ENCODE assay signal across 46 mouse cellular contexts in the genomic region with DNA sequence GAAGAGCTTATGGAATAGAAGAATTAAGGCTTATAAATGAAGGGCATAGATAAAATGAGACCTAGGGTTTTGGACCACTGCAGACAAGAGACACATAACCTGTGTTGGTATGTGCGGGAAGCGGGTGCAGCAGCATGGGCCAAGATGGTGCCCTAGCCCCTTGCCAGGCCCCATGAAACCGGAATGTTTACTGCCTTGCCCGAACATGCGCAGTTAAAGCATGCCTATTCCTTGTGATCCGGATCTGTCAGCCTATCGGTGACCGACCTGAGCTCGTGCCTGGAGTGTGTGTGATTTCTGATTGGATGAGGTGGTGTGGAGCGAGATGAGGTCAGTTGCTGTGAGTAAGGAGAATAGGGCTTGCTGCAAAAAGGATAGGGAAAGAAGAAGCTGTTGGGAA. TPM values are rescaled to one million over a fixed set of nuclear protein-coding genes. Genes with fewer than 3 reads are reported as not detected.
"Had no signal": no experiment of that assay in that cellular context is flagged by ENCODE, and none has a peak within 500 bp of the region (broad histone marks: within the 10 kb centered on the region; RNA-seq: fewer than 3 reads in every experiment).

No protein-coding gene starts in this region.

- H3K9me3 ChIP-seq: limb, embryonic 10.5 days; limb, embryonic 12.5 days; limb, embryonic 13.5 days; limb, embryonic 15.5 days; liver, embryonic 12.5 days; liver, embryonic 13.5 days; liver, embryonic 15.5 days; lung, embryonic 15.5 days; megakaryocyte, embryonic 14.5 days; midbrain, embryonic 12.5 days; midbrain, embryonic 13.5 days; midbrain, embryonic 15.5 days had no signal

- H3K4me1 ChIP-seq: limb, embryonic 10.5 days; limb, embryonic 12.5 days; limb, embryonic 13.5 days; limb, embryonic 15.5 days; liver, embryonic 12.5 days; liver, embryonic 13.5 days; liver, embryonic 15.5 days; lung, embryonic 15.5 days; megakaryocyte, embryonic 14.5 days; midbrain, embryonic 10.5 days; midbrain, embryonic 12.5 days; midbrain, embryonic 13.5 days; midbrain, embryonic 15.5 days had no signal

- ATAC-seq: liver, embryonic 12.5 days; liver, postnatal 0 days; lung, postnatal 0 days; midbrain, embryonic 13.5 days; midbrain, embryonic 15.5 days; midbrain, embryonic 16.5 days had no signal

- H3K9ac ChIP-seq: limb, embryonic 12.5 days; limb, embryonic 13.5 days; limb, embryonic 15.5 days; liver, embryonic 12.5 days; liver, embryonic 13.5 days; liver, embryonic 14.5 days; liver, embryonic 15.5 days; liver, postnatal 0 days; lung, embryonic 14.5 days; lung, embryonic 15.5 days; midbrain, embryonic 12.5 days; midbrain, embryonic 13.5 days; midbrain, embryonic 15.5 days had no signal

- H3K27ac ChIP-seq: limb, embryonic 10.5 days; limb, embryonic 12.5 days; limb, embryonic 13.5 days; limb, embryonic 15.5 days; liver, embryonic 12.5 days; liver, embryonic 13.5 days; liver, embryonic 14.5 days; liver, embryonic 15.5 days; lung, embryonic 15.5 days; macrophage; midbrain, embryonic 10.5 days; midbrain, embryonic 12.5 days; midbrain, embryonic 13.5 days; midbrain, embryonic 15.5 days had no signal

- H3K4me3 ChIP-seq: limb, embryonic 10.5 days; limb, embryonic 12.5 days; limb, embryonic 13.5 days; limb, embryonic 15.5 days; liver, embryonic 12.5 days; liver, embryonic 13.5 days; liver, embryonic 15.5 days; lung, embryonic 15.5 days; megakaryocyte, embryonic 14.5 days; midbrain, embryonic 10.5 days; midbrain, embryonic 12.5 days; midbrain, embryonic 13.5 days; midbrain, embryonic 15.5 days; myocyte had no signal

- H3K27me3 ChIP-seq: limb, embryonic 12.5 days; limb, embryonic 13.5 days; limb, embryonic 15.5 days; liver, embryonic 12.5 days; liver, embryonic 13.5 days; liver, embryonic 15.5 days; lung, embryonic 15.5 days; midbrain, embryonic 12.5 days; midbrain, embryonic 13.5 days; midbrain, embryonic 15.5 days had no signal

- DNase-seq: left cerebral cortex, postnatal 4 days; liver; liver, embryonic 13.5 days; liver, postnatal 0 days; lung, adult 18-20 months; lung, adult 2 months; lung, embryonic 14.5 days; lung, postnatal 10 days; lung, postnatal 14 days; lung, postnatal 36 days; lung, postnatal 4 days; midbrain, embryonic 14.5 days had no signal

- H3K36me3 ChIP-seq: limb, embryonic 10.5 days; limb, embryonic 12.5 days; limb, embryonic 13.5 days; limb, embryonic 15.5 days; liver, embryonic 12.5 days; liver, embryonic 13.5 days; liver, embryonic 15.5 days; lung, embryonic 15.5 days; midbrain, embryonic 10.5 days; midbrain, embryonic 12.5 days; midbrain, embryonic 13.5 days; midbrain, embryonic 15.5 days had no signal

RNA-seq across cellular contexts. Expression of gene Gm6592, which starts 8.7 kb away (rescaled TPM):
- total RNA-seq: left cerebral cortex, adult 8-10 months; left cerebral cortex, postnatal 14 days; left cerebral cortex, postnatal 25 days; left cerebral cortex, postnatal 36 days; left cerebral cortex, postnatal 4 days; liver, adult 2 months; megakaryocyte progenitor cell, adult 5-6 weeks; megakaryocyte, adult 5-6 weeks; megakaryocyte-erythroid progenitor cell, adult 5-6 weeks; midbrain, postnatal 0 days; monocyte, adult 5-6 weeks had no signal
- polyA plus RNA-seq: limb, embryonic 10.5 days; limb, embryonic 11.5 days; limb, embryonic 12.5 days; limb, embryonic 13.5 days; limb, embryonic 14.5 days; limb, embryonic 15.5 days; liver, adult 2 months; liver, embryonic 11.5 days; liver, embryonic 12.5 days; liver, embryonic 13.5 days; liver, embryonic 14.5 days; liver, embryonic 15.5 days; liver, embryonic 16.5 days; liver, postnatal 0 days; lung, adult 2 months; lung, embryonic 14.5 days; lung, embryonic 15.5 days; lung, embryonic 16.5 days; lung, postnatal 0 days; macrophage; midbrain, embryonic 10.5 days; midbrain, embryonic 11.5 days; midbrain, embryonic 12.5 days; midbrain, embryonic 13.5 days; midbrain, embryonic 14.5 days; midbrain, embryonic 15.5 days; midbrain, embryonic 16.5 days; midbrain, postnatal 0 days; myocyte; neural tube, embryonic 11.5 days had no signal

RNA-seq across cellular contexts. Expression of gene Gm5751, which starts 21.6 kb away (rescaled TPM):
- total RNA-seq: left cerebral cortex, adult 8-10 months; left cerebral cortex, postnatal 14 days; left cerebral cortex, postnatal 25 days; left cerebral cortex, postnatal 36 days; left cerebral cortex, postnatal 4 days; liver, adult 2 months; megakaryocyte progenitor cell, adult 5-6 weeks; megakaryocyte, adult 5-6 weeks; megakaryocyte-erythroid progenitor cell, adult 5-6 weeks; midbrain, postnatal 0 days; monocyte, adult 5-6 weeks had no signal
- polyA plus RNA-seq: limb, embryonic 10.5 days; limb, embryonic 11.5 days; limb, embryonic 12.5 days; limb, embryonic 13.5 days; limb, embryonic 14.5 days; limb, embryonic 15.5 days; liver, adult 2 months; liver, embryonic 11.5 days; liver, embryonic 12.5 days; liver, embryonic 13.5 days; liver, embryonic 14.5 days; liver, embryonic 15.5 days; liver, embryonic 16.5 days; liver, postnatal 0 days; lung, adult 2 months; lung, embryonic 14.5 days; lung, embryonic 15.5 days; lung, embryonic 16.5 days; lung, postnatal 0 days; macrophage; midbrain, embryonic 10.5 days; midbrain, embryonic 11.5 days; midbrain, embryonic 12.5 days; midbrain, embryonic 13.5 days; midbrain, embryonic 14.5 days; midbrain, embryonic 15.5 days; midbrain, embryonic 16.5 days; midbrain, postnatal 0 days; myocyte; neural tube, embryonic 11.5 days had no signal

RNA-seq across cellular contexts. Expression of gene B630019K06Rik, which starts 39.7 kb away (rescaled TPM):
- total RNA-seq: megakaryocyte, adult 5-6 weeks had no signal

RNA-seq across cellular contexts. Expression of gene Ssxb5, which starts 49.0 kb away (rescaled TPM):
- total RNA-seq: left cerebral cortex, adult 8-10 months; left cerebral cortex, postnatal 14 days; left cerebral cortex, postnatal 25 days; left cerebral cortex, postnatal 36 days; left cerebral cortex, postnatal 4 days; liver, adult 2 months; megakaryocyte progenitor cell, adult 5-6 weeks; megakaryocyte, adult 5-6 weeks; megakaryocyte-erythroid progenitor cell, adult 5-6 weeks; midbrain, postnatal 0 days; monocyte, adult 5-6 weeks had no signal
- polyA plus RNA-seq: limb, embryonic 10.5 days; limb, embryonic 11.5 days; limb, embryonic 12.5 days; limb, embryonic 13.5 days; limb, embryonic 14.5 days; limb, embryonic 15.5 days; liver, adult 2 months; liver, embryonic 11.5 days; liver, embryonic 12.5 days; liver, embryonic 13.5 days; liver, embryonic 14.5 days; liver, embryonic 15.5 days; liver, embryonic 16.5 days; liver, postnatal 0 days; lung, adult 2 months; lung, embryonic 14.5 days; lung, embryonic 15.5 days; lung, embryonic 16.5 days; lung, postnatal 0 days; macrophage; midbrain, embryonic 10.5 days; midbrain, embryonic 11.5 days; midbrain, embryonic 12.5 days; midbrain, embryonic 13.5 days; midbrain, embryonic 14.5 days; midbrain, embryonic 15.5 days; midbrain, embryonic 16.5 days; midbrain, postnatal 0 days; myocyte; neural tube, embryonic 11.5 days had no signal
